Mouse (Mus musculus): ENCODE measurements around the gene Cdk15.

Cdk15 gene

GRCm38 (mm10) chr1:59380926-59381325, 124.2 kb downstream of the Cdk15 start:
- peak; percentile 19 for DNase-seq

GRCm38 (mm10) chr1:59381483-59381882, 124.8 kb downstream of the Cdk15 start:
- DNase-seq = no peak

- no peak for DNase-seq
Measured at GRCm38 (mm10) chr1:59382516-59382915, 125.8 kb downstream of the Cdk15 start.

- DNase-seq = no peak
Measured at GRCm38 (mm10) chr1:59383049-59383610, 126.4 kb downstream of the Cdk15 start.

- no peak for DNase-seq
Measured at GRCm38 (mm10) chr1:59384400-59384799, 127.7 kb downstream of the Cdk15 start.

- DNase-seq = no peak
Measured at GRCm38 (mm10) chr1:59385641-59386040, 128.9 kb downstream of the Cdk15 start.

- DNase-seq = no peak
Measured at GRCm38 (mm10) chr1:59387542-59388314, 131.0 kb downstream of the Cdk15 start.

- DNase-seq = no peak
Measured at GRCm38 (mm10) chr1:59389181-59389580, 132.5 kb downstream of the Cdk15 start.

GRCm38 (mm10) chr1:59391736-59392135, 135.0 kb downstream of the Cdk15 start:
- DNase-seq = no peak

- no peak for DNase-seq
Measured at GRCm38 (mm10) chr1:59394072-59394471, 137.4 kb downstream of the Cdk15 start.

- no peak for DNase-seq
Measured at GRCm38 (mm10) chr1:59394616-59395015, 137.9 kb downstream of the Cdk15 start.

GRCm38 (mm10) chr1:59395992-59396391, 139.3 kb downstream of the Cdk15 start:
- DNase-seq = no peak

GRCm38 (mm10) chr1:59399554-59400325, 143.0 kb downstream of the Cdk15 start:
- DNase-seq = no peak

- no peak for DNase-seq
Measured at GRCm38 (mm10) chr1:59401253-59401652, 144.5 kb downstream of the Cdk15 start.
